Mouse (Mus musculus) myocyte (in vitro differentiated cells): Measurements from ENCODE around the gene Susd3. TPM values are rescaled to one million over a fixed set of nuclear protein-coding genes. Genes with fewer than 3 reads are reported as not detected.

Experiments used
- H3K27me3 ChIP-seq: one replicate; pipeline ENCODE4 v1.6.1; 2011; ENCODE audit not compliant: control insufficient read depth, insufficient read depth, insufficient read length
- H3K36me3 ChIP-seq: one replicate; pipeline ENCODE4 v1.6.1; 2011; ENCODE audit not compliant: control insufficient read depth, insufficient read depth
- H3K4me2 ChIP-seq: one replicate; pipeline ENCODE4 v1.6.1; 2011; ENCODE audit warnings: low read depth, control low read depth
- H3K4me3 ChIP-seq: one replicate; pipeline ENCODE4 v1.5.1; 2011; ENCODE audit warnings: mild to moderate bottlenecking, control low read depth, moderate library complexity
- H3K79me2 ChIP-seq: one replicate; pipeline ENCODE4 v1.6.1; 2011; ENCODE audit not compliant: control insufficient read depth, insufficient read depth
- H3ac ChIP-seq: one replicate; pipeline ENCODE4 v1.6.1; 2011; ENCODE audit not compliant: control insufficient read depth, insufficient read length
- CEBPB ChIP-seq: IDR thresholded peaks from 2 replicates; pipeline ENCODE4 v1.6.1; 2011; ENCODE audit warnings: mild to moderate bottlenecking, moderate library complexity; ENCODE audit not compliant: poor library complexity, insufficient read depth, severe bottlenecking
- E2F4 ChIP-seq: IDR thresholded peaks from one replicate; pipeline ENCODE4 v1.6.1; 2011; ENCODE audit warnings: mild to moderate bottlenecking, control low read depth, moderate library complexity; ENCODE audit not compliant: insufficient read depth
- MAX ChIP-seq: IDR thresholded peaks from one replicate; pipeline ENCODE4 v1.6.1; 2011; ENCODE audit warnings: low read depth, mild to moderate bottlenecking, control low read depth
- MYOD1 ChIP-seq, 3 experiments: IDR thresholded peaks; one replicate each; pipeline ENCODE4 v1.6.1; 2011; ENCODE audit warnings: control low read depth in 2 of 3, low read depth in 2 of 3, mild to moderate bottlenecking in 2 of 3, moderate library complexity in 1 of 3; ENCODE audit not compliant: insufficient read length in 2 of 3, control insufficient read depth in 1 of 3
- MYOG ChIP-seq, 3 experiments: IDR thresholded peaks; one replicate each; pipeline ENCODE4 v1.6.1; 2011; ENCODE audit warnings: control low read depth in 2 of 3, low read depth in 2 of 3, mild to moderate bottlenecking in 2 of 3; ENCODE audit not compliant: insufficient read length in 2 of 3, control insufficient read depth in 1 of 3, insufficient read depth in 1 of 3
- POLR2A ChIP-seq: IDR thresholded peaks from one replicate; pipeline ENCODE4 v1.6.1; 2011; ENCODE audit warnings: low read depth, mild to moderate bottlenecking, control low read depth, moderate library complexity; ENCODE audit not compliant: insufficient read length
- POLR2AphosphoS2 ChIP-seq: IDR thresholded peaks from one replicate; pipeline ENCODE4 v1.6.1; 2011; ENCODE audit warnings: low read depth, control low read depth; ENCODE audit not compliant: insufficient read length
- REST ChIP-seq: IDR thresholded peaks from one replicate; pipeline ENCODE4 v1.6.1; 2011; ENCODE audit warnings: mild to moderate bottlenecking, control low read depth, moderate library complexity; ENCODE audit not compliant: insufficient read depth, insufficient read length
- SRF ChIP-seq: IDR thresholded peaks from one replicate; pipeline ENCODE4 v1.6.1; 2011; ENCODE audit warnings: low read depth; ENCODE audit not compliant: control insufficient read depth, insufficient read length
- TCF12 ChIP-seq: IDR thresholded peaks from one replicate; pipeline ENCODE4 v1.6.1; 2011; ENCODE audit warnings: mild to moderate bottlenecking, control low read depth; ENCODE audit not compliant: poor library complexity, insufficient read depth, severe bottlenecking
- TCF3 ChIP-seq: IDR thresholded peaks from one replicate; pipeline ENCODE4 v1.6.1; 2011; ENCODE audit warnings: low read depth, control low read depth; ENCODE audit not compliant: insufficient read length
- USF1 ChIP-seq: IDR thresholded peaks from one replicate; pipeline ENCODE4 v1.6.1; 2011; ENCODE audit warnings: low read depth, mild to moderate bottlenecking, control low read depth, moderate library complexity
- polyA plus RNA-seq: library from polyadenylated mRNA; unstranded; fragments of >200 nt; fragmentation: generic; extraction: Trizol; gene quantifications from one replicate; pipeline ENCODE4 v1.2.1, GENCODE M21; 2012; ENCODE audit warnings: missing spikeins

Susd3 gene
- polyA plus RNA-seq, 1 experiment = 2.2 TPM

DNA sequence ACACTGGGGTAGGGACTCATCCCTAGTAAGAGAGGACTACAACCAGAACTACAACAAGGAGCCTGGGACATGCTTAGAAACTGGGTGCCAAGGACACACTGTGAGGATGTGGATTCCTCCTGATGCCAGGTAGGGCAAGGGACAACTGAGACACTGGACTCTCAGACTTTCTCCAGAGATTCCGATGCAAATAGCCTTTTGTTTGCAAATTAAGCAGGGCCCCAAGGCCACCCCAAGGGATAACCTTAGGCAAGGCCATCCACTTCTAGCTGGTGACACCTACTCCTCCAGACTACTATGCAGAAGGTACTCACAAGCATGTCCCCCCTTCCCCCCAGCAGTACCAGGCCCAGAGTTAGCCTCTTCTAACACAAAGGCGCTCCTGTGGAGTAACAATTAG lies 1.9 kb downstream of the Susd3 start:
- H3K4me2 ChIP-seq = no peak overlapping the region
- H3K4me3 ChIP-seq = no peak overlapping the region
- no peaks in the 10 kb centered on the region for H3K79me2 ChIP-seq
- no peaks in the 10 kb centered on the region for H3K27me3 ChIP-seq
- H3ac ChIP-seq = no peak overlapping the region
- TF ChIP-seq CEBPB = no peak
- no peak for TF ChIP-seq USF1
- no peak for TF ChIP-seq REST
- no peak for TF ChIP-seq SRF
- TF ChIP-seq MAX = no peak
- TF ChIP-seq E2F4 = no peak
- TF ChIP-seq TCF12 = no peak
- TF ChIP-seq POLR2AphosphoS2 = no peak
- no peak for TF ChIP-seq MYOG (IDR thresholded peaks at IDR 0.05; ENCODE audit: control insufficient read depth in 1 of 3, insufficient read depth in 1 of 3, insufficient read length in 2 of 3, low read depth in 2 of 3)
- no peak for TF ChIP-seq MYOD1 (IDR thresholded peaks at IDR 0.05; ENCODE audit: control insufficient read depth in 1 of 3, insufficient read length in 2 of 3, low read depth in 2 of 3)
- no peak for TF ChIP-seq POLR2A
- TF ChIP-seq TCF3 = no peak
- H3K36me3 ChIP-seq = no peaks in the 10 kb centered on the region

DNA sequence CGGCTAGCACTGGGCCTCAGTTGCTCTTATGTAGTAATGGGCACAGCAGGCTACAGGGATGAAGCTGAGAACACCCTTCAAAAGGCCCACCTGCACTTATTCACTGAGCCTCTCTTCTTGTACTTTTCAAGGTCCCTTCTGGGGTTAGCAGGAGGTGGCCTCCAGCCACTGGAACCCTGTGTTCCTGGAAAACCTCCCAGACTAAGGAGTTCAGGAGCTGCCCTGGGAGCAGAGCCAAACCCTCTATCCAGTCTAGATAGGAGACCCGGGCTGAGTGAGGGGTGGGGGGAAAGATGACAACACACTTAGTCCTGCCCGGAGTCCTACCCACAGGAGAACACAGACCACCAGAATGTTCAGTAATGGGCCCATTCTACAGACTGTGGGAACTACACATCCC lies 2.5 kb downstream of the Susd3 start:
- no peaks in the 10 kb centered on the region for H3K36me3 ChIP-seq
- H3K4me2 ChIP-seq = no peak overlapping the region
- TF ChIP-seq POLR2A = no peak
- no peak for TF ChIP-seq MYOD1 (IDR thresholded peaks at IDR 0.05; ENCODE audit: control insufficient read depth in 1 of 3, insufficient read length in 2 of 3, low read depth in 2 of 3)
- TF ChIP-seq CEBPB = no peak
- TF ChIP-seq TCF12 = no peak
- no peak for TF ChIP-seq USF1
- no peak for TF ChIP-seq SRF
- no peak for TF ChIP-seq POLR2AphosphoS2
- no peak for TF ChIP-seq TCF3
- no peak for TF ChIP-seq MYOG (IDR thresholded peaks at IDR 0.05; ENCODE audit: control insufficient read depth in 1 of 3, insufficient read depth in 1 of 3, insufficient read length in 2 of 3, low read depth in 2 of 3)
- no peak for TF ChIP-seq MAX
- no peak for TF ChIP-seq REST
- TF ChIP-seq E2F4 = no peak
- H3ac ChIP-seq = no peak overlapping the region
- no peaks in the 10 kb centered on the region for H3K79me2 ChIP-seq
- H3K27me3 ChIP-seq = no peaks in the 10 kb centered on the region
- no peak overlapping the region for H3K4me3 ChIP-seq

DNA sequence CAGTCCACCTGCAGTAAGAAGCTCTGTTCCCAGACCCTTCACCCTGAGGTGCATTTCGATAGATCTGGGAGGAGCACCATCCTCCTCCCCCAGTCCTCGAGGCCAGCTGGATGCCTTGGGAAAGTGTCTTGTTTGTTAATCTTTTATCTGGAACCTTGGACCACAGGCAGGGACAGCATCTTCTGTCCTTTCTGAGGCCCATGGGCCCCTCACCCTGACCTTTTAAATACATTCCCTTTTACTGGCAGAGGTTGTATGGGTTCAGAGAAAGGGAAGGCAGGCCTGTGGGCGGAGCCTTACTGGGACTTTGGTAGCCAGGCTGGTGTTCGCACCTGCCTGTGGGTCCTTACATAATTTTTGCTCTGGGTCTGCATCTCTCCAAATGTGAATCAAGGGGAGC lies 3.3 kb downstream of the Susd3 start:
- no peaks in the 10 kb centered on the region for H3K27me3 ChIP-seq
- H3ac ChIP-seq = no peak overlapping the region
- H3K36me3 ChIP-seq = no peaks in the 10 kb centered on the region
- no peak overlapping the region for H3K4me2 ChIP-seq
- H3K4me3 ChIP-seq = no peak overlapping the region
- no peaks in the 10 kb centered on the region for H3K79me2 ChIP-seq
- TF ChIP-seq POLR2A = no peak

DNA sequence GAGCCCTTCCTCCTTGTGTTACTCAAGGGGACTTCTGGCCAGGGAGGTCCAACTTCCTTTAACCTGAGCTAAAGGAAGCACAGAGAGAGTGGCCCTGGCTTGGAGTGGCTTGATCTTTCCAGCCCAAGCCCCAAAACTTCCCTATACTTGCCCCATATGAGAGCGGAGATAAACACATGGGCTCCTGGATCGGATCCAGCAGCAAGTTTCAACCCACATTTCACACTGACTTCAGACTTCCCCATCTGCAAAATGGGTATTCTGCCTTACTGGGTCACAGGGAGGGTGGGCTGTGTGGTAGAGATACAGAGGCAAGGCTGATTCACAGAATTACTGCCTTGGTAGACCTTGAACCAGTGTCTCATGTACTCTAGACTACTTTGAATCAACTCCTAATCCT lies 5.0 kb downstream of the Susd3 start:
- H3K36me3 ChIP-seq = no peaks in the 10 kb centered on the region
- no peak overlapping the region for H3ac ChIP-seq
- no peaks in the 10 kb centered on the region for H3K79me2 ChIP-seq
- no peak overlapping the region for H3K4me3 ChIP-seq
- H3K27me3 ChIP-seq = no peaks in the 10 kb centered on the region
- no peak overlapping the region for H3K4me2 ChIP-seq
- TF ChIP-seq E2F4 (no peak), TCF3 (no peak), TCF12 (no peak), MAX (no peak), POLR2AphosphoS2 (no peak), MYOD1 (IDR thresholded peaks at IDR 0.05; ENCODE audit: control insufficient read depth in 1 of 3, insufficient read length in 2 of 3, low read depth in 2 of 3) (no peak), CEBPB (no peak), USF1 (no peak), SRF (no peak), REST (no peak), POLR2A (no peak), MYOG (IDR thresholded peaks at IDR 0.05; ENCODE audit: control insufficient read depth in 1 of 3, insufficient read depth in 1 of 3, insufficient read length in 2 of 3, low read depth in 2 of 3) (no peak)

DNA sequence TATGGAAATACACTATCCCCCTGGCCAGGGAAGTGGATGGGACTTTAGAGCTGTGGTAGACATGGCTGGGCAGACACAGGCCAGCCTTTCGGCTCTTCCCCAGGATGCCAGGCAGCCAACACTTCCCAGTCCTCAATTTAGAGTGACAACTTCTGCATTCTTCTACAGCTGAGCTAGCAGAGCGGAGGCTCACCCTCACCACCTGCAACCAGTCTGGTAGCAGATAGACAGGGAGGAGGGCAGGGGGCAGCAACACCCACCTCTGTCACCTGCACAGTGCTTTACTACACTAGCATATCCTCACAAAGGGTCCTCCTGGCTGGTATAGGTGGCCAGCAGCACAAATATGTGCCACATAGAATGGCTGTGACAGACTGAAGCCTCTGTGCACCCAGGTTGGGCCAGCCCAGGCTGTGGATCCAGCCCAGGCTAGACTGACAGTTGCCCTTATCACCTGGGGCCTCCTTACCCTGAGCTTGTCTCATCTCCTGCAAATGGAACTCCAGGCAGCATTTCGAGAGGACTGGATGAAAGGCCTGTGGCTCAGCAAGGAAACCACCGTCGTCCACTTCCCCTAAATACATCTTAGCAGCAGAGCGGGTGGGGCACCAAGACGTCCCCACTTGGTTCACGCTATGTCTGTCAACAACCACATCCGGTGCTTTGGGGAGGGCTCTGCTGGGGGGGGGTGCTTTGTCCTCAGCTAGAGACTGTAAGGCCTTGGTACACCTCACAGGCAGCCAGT lies 6.0 kb downstream of the Susd3 start:
- Histone ChIP-seq H3K4me2 (no peak overlapping the region), H3ac (no peak overlapping the region), H3K4me3 (no peak overlapping the region), H3K36me3 (no peaks in the 10 kb centered on the region), H3K27me3 (no peaks in the 10 kb centered on the region), H3K79me2 (no peaks in the 10 kb centered on the region)
- no peak for TF ChIP-seq MYOG (IDR thresholded peaks at IDR 0.05; ENCODE audit: control insufficient read depth in 1 of 3, insufficient read depth in 1 of 3, insufficient read length in 2 of 3, low read depth in 2 of 3)
- no peak for TF ChIP-seq TCF12
- no peak for TF ChIP-seq REST
- TF ChIP-seq CEBPB = no peak
- TF ChIP-seq USF1 = no peak
- TF ChIP-seq POLR2AphosphoS2 = no peak
- no peak for TF ChIP-seq E2F4
- TF ChIP-seq TCF3 = no peak
- TF ChIP-seq MAX = no peak
- no peak for TF ChIP-seq SRF
- TF ChIP-seq POLR2A = no peak
